Mouse (Mus musculus) lung, postnatal 14 days (tissue): ENCODE data around the gene Cdkn3.
A peak's percentile ranks its signal among the peaks of the same experiment; 100 is the strongest.
"Not testable (repeated sequence)": the region's sequence is repeated elsewhere in the genome, so short reads cannot be mapped to it uniquely, and the experiment has no call there.

Source experiments
- DNase-seq: peaks from one replicate; pipeline ENCODE4 v3.0.0; 2021

Gene Cdkn3

DNA sequence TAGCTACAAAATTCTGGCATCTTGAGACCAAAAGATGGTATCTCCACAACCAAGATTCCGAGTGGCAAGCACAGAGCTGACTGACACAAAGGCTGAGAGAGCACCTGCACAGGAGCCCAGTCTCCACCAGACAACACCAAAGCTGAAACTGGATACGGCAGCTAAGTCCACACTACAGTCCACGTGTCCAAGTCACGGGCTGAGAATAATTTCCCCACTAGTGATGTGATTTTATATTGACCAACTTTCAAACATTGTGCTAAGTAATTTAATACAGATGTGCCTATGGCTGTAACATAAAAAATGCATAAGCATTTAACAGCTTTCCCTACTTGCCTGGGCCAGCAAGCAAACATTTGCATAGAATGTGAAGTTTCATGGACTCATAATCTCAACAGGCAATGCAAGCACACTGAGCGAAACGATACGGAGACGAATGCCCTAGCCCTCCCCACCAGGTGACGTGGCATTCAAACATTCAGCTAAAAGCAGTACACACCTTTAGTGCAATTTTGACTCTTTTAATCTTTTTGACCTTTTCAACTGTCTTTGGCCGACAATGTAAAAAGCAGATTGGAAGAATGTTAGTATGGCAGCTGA is 23.1 kb downstream of the Cdkn3 start:
- DNase-seq: no peak

DNA sequence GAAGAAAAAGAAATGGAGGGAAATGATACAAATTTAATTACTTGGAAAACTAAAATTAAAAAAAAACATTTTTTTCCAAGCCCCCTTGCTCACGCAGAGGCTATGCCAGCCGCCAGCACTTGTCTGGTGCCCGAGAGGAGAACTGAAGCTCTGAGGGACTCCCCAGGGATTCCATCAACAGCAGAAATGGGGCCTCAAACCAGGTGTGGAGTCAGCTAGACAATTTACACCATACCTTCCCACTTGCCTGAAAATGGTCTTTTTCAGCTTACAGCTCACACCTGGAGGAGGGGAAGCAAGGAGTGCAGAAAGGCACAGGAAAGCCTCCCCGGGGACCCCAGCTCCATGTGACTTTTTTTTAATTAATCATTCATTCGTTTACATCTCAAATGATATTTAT is 24.9 kb downstream of the Cdkn3 start:
- no peak for DNase-seq

DNA sequence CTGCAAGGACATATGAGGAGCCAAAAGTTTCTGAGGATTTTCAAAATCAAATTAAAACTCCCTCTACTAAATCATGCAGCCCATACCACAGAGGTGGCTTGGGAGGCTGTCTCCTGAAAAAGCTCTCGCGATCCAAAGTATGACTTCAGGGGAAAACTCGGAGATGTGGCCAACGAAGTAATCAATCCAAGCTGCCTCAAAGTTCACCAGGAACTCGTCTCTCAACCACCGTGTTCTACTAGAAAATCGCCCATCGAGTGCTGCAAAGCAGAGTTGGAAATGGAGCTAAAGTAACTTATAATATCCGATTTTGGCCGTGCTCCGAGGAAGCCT is 27.1 kb downstream of the Cdkn3 start:
- no peak for DNase-seq

DNA sequence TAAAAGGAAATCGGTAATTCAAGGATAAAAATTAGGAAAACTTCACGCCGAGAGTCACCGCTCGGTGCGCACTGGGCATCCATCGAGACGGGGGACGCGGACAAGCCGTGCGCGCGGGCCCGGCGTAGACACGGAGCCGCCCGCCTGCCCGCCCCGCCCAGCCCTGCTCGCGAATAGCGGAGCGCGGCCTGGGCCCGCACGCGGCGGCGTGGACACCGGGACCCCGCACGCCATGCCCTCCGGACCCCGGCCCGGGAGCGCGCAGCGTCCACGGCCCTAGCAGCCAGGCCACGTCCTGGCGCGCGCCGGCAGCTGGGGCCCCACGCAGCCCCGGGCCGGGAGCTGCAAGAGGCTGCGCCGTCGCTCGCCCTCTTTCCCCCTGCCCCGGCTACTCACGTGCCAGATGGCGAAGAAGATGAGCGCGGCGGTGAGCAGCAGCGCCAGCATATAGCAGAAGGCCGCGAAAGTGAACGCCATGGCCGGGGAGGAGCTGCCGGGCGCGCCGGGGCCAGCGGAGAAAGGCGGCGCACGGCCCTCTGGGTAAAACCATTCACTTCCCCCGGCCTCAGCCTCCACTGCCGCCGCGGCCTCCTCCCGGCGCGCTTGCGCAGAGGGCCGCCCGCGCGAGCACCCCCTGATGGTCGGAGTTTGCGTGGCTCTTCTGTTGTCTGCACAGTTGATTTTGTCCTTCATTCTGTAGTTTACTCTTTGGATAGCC is 27.6 kb downstream of the Cdkn3 start, which contains the start of gene Cnih1:
Cnih1 (minus strand) TSS at position 625 of the 718 bp plus-strand sequence.
- DNase-seq: peak; percentile 91

DNA sequence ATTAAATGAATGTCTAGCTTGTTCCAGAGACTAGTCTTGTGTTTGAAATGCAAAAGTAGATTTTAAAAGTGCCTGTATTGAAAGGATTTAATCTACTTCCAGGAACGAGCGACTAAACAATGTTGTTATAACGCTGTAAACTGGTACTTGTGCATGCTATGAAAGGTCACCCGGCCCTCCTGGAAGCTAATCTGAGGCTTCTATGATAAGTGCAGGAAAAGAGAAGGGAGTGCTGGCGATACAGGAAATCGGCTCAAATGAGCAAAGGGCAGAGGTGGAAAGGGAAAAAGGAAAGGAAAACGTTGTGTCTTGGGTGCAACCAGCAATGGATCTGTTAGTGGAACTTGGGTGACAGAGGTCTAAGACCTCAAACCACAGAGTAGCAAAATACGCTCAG is 28.2 kb downstream of the Cdkn3 start:
- no peak for DNase-seq

DNA sequence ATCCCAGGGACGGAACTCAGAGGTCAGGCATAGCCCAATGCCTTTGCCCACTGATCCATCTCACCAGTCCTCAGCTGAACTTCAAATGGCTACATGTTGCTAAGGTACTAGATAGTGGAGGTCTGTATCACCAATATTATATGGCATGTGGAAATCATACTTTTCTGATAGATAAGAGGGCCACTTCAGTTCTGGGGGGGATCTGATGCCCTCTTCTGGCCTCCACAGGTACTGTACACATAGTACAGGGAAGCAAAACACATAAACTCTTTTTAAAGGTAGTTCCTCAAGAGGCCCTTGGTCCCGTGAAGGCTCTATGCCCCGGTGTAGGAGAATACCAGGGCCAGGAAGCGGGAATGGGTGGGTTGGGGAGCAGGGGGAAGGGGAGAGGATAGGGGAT is 30.0 kb downstream of the Cdkn3 start:
- no peak for DNase-seq

DNA sequence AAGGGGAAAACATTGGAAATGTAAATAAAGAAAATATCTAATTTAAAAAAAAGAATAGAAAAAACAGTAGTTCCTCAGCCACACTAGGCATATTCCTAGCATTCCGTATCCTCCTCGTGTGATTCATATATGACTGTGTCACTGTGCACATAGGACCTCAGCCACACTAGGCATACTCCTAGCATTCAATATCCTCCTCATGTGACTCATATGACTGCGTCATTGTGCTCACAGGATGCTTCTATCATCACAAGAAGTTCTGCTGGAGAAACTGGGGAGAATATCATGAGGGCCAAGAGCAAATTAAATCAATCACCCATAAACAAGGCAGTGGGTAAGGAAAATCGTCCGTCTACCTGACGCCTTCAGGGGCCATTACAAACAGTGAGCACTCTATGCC is 30.4 kb downstream of the Cdkn3 start:
- no peak for DNase-seq

DNA sequence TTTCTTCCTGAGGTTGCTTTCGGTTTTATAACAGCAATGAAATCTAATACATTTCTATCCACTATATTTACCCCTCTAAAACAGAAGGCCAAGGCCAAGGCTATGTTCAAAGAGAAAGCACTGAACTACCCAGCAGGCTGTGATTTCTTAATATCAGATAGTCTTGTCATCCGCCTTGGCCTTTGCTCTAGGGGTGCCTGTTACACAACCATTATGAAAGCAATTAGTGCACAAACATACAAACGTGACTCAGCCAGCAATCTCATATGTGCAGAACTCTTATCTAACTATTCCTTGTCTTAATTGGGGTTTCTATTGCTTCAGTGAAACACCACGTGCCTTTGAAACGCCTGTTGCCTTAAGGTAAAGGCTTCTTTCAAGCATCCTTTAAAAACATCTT is 33.8 kb downstream of the Cdkn3 start:
- no peak for DNase-seq

DNA sequence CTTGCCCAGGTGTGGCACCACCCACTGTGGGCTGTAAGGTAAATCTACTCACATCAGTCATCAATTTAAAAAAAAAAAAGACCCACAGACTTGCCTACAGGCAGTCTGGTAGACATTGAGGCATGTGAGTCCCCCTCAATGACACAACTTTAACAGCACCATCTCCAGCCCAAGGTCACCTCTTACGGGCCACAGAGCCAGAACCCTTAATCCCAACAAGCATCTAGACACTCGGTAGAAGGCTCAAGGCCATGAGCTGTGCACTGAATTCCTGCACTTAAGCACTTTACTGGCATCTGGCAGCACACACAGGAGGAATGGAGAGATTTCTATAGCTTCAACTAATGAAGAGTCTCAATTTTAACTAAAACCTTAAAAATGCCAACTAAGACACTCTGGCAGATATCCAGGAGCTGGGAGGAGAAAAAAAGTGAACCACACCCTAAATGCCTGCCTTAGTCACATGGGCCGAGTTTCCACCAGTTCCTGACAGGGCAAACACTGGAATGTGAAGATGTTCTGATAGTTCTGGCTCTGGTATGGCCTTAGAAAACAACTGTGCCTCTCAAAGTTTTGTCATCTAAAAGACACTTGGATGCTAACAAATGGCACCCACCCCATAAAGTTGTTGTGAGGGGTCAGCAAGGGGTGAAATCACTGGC is 40.5 kb downstream of the Cdkn3 start:
- DNase-seq: no peak

DNA sequence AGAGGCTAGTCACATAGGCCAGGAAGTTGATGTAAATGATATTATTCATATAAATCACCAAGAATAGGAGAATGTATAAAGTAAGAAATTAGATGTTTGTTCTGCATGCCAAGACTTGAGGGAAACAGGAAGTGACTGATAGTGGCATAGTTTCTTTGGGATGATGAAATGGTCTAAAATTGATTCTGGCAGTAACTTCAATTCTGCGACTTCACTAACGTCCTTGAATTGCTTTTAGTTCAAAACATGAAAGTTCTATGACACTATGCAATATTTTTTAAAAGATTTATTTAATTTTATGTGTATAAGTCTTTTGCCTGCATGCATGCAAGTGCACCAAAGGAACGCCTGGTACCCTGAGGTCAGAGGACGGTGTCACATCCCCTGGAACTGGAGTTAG is 42.9 kb downstream of the Cdkn3 start:
- DNase-seq: no peak

DNA sequence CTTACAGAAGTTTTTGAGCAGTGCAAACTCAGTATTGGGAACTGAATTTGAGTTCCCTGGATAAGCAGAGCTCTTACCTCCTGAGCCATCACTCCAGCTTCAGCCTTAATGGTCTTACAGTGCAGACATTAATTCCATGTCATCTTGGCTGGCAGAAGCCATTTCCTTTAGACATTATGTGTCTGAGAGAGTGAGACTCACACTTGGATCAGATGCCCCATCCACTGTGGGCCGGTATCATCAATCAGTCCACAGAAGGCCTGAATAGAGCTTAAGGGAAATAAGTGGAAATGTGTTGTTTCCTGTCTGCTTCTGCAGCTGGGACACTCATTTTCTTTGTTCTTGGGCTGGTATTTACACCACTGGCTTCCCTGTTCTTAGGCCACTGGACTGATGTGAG is 43.5 kb downstream of the Cdkn3 start:
- DNase-seq: no peak

DNA sequence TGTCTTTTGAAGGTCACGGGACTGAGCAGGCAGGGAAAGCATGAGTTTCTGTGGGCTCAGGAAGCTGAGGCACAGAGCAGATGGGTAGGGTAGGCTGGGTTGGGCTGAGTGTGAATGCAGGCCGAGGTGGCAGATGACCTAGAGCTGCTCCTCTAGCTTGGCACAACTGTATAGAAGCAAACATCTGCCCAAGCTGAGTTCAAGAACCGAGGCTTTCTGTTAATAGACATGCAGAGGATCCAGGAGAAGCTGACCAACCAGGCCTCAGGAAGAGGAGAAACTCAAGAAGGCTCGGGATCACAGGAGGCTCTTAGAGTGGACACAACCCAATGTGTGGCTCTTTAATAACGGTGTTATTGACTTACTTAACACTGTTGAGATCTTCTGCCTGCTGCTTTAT is 45.8 kb downstream of the Cdkn3 start:
- no peak for DNase-seq

DNA sequence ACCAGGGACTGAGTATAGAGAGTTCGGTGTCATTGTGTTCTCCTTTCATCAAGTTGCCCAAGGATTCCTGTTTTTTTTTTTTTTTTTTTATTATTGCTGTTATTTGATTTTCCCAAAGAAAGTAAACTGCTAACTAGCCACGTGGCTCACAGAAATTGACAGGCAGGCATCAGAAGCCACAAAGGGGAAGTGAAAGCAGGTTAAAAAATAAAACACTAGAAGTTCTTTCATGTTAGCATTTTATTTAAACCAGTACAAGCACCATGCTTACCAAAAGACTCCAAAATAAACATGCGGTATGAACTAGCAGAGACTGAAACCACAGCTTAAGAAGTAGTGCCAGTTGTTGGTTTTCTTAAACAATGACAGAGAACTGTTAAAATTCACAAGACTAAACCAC is 47.6 kb downstream of the Cdkn3 start:
- no peak for DNase-seq

DNA sequence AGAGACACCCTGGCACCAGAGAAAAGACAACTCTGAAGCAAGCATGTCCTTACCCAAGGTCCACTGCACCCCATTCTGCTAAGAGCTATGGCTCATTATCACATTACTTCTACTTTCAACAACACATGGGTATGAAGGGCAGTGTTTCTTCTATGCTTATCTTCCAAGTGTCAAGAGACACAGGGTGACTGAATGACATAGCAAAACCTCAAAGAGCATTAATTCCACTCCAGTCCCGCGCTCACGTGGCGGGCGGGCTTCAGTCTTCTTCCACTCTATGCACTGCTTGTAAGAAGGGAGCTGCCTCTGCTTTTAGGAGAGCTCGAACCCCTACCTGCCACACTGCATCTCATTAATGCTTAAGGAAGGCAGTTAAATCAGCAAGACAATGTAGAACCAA is 55.3 kb downstream of the Cdkn3 start:
- no peak for DNase-seq

DNA sequence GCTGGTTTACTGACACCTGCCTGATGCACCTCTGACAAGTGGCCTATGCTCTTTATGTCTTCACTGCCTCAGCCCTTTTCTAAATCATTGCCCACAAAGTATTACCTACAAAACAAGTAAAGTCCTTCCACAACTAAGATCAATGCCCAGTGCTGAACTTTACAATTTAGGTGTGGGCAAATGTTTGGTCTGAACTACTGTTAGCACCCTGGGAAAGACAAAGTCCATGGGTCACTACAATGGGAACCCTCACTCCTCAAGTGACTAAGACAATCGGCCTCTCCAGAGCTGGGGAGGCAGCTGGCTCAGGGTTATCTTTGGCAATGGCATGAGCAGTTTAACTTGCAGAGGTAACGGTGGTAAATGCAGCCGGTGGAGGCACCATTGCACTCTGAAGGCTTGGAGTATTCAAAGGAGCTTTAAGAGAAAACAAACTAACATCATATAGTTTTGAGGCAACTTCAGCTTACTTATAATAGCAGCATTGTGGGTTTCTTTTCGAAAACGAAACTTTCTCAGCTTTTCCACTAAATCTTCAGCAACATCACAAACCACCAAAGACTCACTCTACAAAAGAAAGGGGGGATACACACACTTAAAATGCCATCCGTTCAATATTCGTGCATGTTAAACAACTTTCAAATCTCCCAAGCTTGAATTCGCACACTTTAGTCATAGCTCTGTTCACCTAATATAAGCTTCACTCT is 56.7 kb downstream of the Cdkn3 start:
- DNase-seq: no peak

DNA sequence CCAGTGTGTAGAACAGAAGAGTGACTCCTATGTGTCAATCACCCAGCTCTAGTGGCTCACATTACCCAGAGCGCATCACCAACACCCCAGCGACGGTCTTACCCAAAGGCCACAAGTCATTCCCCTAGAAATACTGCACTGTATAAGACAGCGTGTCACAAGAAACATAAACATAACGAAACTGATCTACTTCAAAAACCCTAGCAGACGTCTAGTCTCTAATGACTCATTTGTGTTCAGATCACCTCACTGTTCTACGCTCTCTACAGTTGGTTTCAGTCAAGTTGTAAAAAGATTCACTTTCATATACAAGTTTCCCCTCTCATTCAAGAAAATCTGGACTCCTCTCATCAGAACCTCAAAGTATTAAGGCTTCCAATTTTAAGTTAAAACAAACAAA is 58.4 kb downstream of the Cdkn3 start:
- DNase-seq: no peak

DNA sequence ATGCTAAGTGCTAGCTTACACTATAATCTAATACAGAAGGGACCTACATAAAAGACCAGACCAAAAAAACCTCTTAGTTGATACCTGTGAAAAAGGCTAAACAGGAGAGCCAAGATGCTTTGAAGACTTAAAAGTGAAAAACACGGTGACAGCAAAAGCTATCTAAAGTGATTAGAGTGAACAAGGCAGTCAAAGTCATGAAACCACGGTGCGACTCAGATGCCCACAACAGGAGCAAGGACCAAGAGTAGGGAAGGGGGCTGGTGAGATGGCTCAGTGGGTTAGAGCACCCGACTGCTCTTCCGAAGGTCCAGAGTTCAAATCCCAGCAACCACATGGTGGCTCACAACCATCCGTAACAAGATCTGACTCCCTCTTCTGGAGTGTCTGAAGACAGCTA is 59.6 kb downstream of the Cdkn3 start:
- not testable (repeated sequence) for DNase-seq
